Mouse (Mus musculus) embryo, embryonic 11 days (tissue): ENCODE data around the gene Lgmn.
A peak's percentile ranks its signal among the peaks of the same experiment; 100 is the strongest.

Experiments
- DNase-seq: peaks from one replicate; pipeline ENCODE4 v3.0.0-alpha.2; 2015

Gene Lgmn

GRCm38 (mm10) chr12:102387219-102387917 is 52.2 kb downstream of the Lgmn start:
- peak; percentile 86 for DNase-seq

GRCm38 (mm10) chr12:102384819-102385218 is 54.8 kb downstream of the Lgmn start:
- peak; percentile 69 for DNase-seq

DNA sequence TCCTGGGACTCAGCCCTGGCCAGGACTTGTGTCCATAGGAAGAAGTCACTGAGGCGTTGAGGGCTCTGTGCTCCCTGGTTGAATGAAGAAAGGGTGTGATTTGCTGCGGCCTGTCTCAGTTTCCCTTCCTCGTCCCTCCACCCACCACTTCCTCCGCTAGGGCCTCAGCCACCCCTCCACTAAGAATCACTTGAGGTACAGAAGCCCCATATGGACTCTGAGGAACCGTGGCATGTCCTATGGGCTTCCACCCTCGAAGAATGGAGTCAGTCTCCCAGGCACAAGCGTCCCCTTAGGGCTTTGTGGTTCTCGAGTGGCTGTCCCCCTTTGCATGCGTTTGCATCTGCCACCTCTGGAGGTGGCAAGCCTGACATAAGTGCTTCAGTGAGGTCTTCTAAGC is 56.3 kb downstream of the Lgmn start:
- no peak for DNase-seq

- no peak for DNase-seq
These were observed 57.4 kb downstream of the Lgmn start for GRCm38 (mm10) chr12:102382180-102382579.

DNA sequence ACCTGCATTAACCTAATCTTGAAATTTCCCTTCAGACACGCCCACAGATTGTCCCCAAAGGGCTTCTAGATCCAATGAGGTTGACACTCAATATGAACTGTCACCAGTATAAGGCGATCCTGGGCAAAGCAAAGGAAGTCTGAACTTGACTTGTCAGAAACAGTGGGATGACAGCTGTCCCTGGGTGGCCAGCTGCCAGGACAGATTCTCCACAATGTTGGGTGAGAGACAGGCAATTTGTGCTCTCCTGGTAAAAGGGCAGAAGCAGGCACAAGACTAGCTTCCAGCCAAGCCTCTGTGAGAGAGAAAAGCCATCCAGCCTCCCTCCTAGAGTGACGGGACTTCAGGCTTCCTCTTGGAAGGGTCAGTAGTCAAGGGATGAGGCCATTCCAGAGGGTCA is 67.3 kb downstream of the Lgmn start:
- DNase-seq: no peak

GRCm38 (mm10) chr12:102370931-102371500 is 68.6 kb downstream of the Lgmn start:
- DNase-seq: no peak

GRCm38 (mm10) chr12:102369488-102370235 is 70.0 kb downstream of the Lgmn start:
- DNase-seq: no peak

GRCm38 (mm10) chr12:102368556-102368955 is 71.1 kb downstream of the Lgmn start:
- no peak for DNase-seq

DNA sequence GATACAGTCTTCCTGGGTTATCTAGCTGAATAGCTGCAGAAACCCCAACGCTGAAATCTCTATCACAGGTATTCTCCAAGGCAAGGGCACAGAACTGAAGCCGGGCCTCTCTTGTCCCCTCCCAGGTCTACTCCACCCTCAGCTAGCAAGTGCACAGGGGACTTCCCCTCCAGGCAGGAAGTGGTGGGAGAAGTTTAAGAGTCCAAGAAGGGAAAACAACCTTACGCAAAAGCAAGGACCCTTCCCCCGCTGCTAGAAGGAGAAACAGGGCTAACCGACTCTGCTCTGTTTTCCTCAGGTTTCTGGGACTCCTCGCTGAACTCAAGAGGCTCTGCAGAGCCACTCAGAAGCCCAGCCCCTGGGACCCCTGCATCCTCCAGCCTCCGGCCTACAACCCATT is 71.5 kb downstream of the Lgmn start:
- no peak for DNase-seq

DNA sequence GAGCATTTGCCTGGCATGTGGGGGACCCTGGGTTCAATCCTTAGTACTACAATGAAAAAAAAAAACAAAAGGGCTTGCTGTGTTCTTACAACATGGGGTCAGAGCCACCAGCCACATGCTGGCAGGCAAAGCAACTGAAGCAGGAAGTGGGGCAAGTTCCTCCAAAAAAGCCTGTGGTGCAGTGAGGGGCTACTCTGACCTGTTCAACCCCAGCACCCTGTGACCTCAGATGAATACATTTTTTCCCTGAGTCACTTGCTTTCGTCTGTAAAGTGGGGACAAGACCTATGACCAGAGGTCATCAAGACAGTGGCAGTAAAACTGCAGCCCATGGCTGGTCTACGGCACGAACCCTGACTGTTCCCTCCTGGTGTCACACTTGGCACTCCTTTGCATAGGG is 72.5 kb downstream of the Lgmn start:
- DNase-seq: no peak

- no peak for DNase-seq
These were observed 73.3 kb downstream of the Lgmn start for GRCm38 (mm10) chr12:102366126-102366816.

- no peak for DNase-seq
These were observed 74.6 kb downstream of the Lgmn start for GRCm38 (mm10) chr12:102365016-102365415.

- DNase-seq: no peak
These were observed 78.1 kb downstream of the Lgmn start for GRCm38 (mm10) chr12:102361189-102362161.

- DNase-seq: no peak
These were observed 80.2 kb downstream of the Lgmn start for GRCm38 (mm10) chr12:102359390-102359789.

DNA sequence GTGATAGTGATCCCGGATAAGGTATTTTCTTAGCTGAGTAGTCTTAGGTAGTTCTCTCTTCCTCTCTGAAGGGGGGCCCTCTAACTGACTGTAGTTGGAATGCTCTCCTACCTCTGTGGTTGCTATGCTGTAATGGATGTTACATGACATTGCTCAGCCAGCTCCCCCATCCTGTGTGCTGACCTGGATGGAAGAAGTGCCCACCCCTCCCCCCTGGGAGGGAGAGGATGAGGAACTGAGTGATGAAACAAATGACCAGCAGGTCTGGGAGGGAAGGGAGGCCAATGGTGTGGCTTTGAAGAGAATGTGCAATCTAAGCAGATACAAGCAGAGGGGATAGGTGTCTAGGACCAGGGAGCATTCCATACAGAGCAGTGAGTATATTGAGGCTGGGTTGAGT is 82.8 kb downstream of the Lgmn start:
- DNase-seq: no peak

- DNase-seq: no peak
These were observed 83.8 kb downstream of the Lgmn start for GRCm38 (mm10) chr12:102355784-102356183.

DNA sequence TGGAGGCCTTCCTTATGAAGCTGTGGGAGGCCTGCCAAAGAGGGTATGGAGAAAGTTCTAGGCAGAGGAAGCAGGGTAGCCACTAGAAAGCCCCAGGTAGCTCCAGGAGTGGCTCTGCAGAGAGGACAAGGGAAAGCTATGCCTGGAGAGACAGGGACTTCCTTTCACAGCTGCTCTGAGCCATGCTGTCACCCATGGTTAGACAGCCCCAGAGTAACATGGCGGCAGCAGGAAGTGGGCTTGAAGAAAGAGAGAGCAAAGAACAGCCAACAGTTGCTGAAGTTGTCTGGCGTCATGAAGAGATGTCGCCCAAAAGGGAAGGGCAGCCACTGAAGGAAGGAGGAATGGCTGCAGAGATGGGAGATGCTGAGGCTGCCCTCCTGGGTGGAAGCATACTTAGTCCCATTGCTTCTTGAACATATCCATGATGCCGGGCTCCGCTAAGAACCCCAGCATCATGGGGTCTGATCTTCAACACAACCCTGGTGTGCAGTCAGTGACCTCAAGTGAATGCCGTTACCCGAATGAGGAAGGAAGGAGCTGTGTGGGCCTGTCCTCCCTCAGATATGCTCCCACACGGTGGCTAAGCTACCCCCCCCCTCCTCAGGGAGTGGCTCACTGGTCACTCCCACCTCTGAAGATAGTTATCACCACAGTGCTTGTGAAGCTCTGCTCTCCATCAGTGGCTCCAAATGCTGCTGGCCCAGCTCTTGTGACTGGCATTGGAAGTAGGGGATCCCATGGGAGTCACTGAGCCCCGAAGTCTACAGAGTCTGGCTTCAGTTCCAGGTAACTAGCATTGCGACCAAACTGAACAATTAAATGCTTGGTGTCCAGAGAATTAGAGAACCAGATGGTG is 85.3 kb downstream of the Lgmn start:
- DNase-seq: no peak

DNA sequence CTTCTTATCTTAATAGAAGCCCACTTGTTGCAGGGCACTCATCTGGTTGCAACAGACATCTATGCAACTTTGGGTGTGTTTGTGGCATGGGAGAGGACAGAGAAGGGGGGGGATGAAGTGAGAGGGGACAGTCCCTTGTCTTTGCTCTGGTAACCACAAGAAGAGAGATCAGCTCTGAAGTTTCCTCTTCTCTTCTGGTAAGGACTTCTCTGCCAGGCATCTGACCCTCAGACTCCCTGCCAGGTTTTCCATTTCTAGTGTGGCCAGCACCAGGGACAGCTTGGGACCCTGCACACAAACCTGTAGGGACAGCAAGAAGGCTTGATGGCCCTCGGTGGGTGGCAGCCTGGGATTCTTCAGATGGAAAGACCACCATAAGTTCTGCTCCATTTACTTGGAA is 88.6 kb downstream of the Lgmn start:
- no peak for DNase-seq

DNA sequence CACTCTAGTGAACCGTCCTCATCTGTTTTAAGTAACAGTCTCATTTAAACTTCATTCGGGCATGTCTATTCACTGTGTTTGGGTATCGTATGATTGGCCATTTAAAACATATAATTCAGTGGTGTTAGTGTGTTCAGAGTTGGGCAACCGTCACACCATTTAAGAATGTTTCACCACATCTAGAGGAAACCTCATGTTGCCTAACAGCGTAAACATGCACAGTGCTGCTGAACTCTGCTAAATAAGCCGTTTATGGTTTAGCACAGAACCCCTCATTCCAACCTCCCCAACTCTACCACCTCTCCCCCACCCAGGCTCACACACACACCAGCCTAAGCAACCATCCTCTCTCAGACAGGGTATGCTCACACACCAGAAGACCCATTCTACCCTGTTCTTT is 91.2 kb downstream of the Lgmn start:
- no peak for DNase-seq

- DNase-seq: peak; percentile 65
These were observed 93.1 kb downstream of the Lgmn start for GRCm38 (mm10) chr12:102346507-102346906.
